ENCODE assay signal across 7 mouse cellular contexts in genomic region chr19:43655735-43656492, GRCm38 (mm10). TPM values are rescaled to one million over a fixed set of nuclear protein-coding genes. Genes with fewer than 3 reads are reported as not detected.
DNase-seq lines count a peak whose midpoint lies in the region; ATAC-seq lines count a peak whose summit lies in the region.

No protein-coding gene starts in this region.

- H3K36me3 ChIP-seq in neural tube, embryonic 15.5 days, result no peaks in the 10 kb centered on the region
- H3K36me3 ChIP-seq in hindbrain, embryonic 16.5 days (ENCODE audit: control insufficient read depth, insufficient read depth, low read length), result no peaks in the 10 kb centered on the region

- H3K4me1 ChIP-seq in neural tube, embryonic 15.5 days, result no peaks in the 10 kb centered on the region
- no peaks in the 10 kb centered on the region for H3K4me1 ChIP-seq in hindbrain, embryonic 16.5 days (ENCODE audit: control insufficient read depth, insufficient read depth, low read depth, low read length)

- no peaks in the 10 kb centered on the region; the same call in 1 of the 2 replicates for H3K27me3 ChIP-seq in neural tube, embryonic 15.5 days (replicated peaks)
- no peaks in the 10 kb centered on the region for H3K27me3 ChIP-seq in hindbrain, embryonic 16.5 days (replicated peaks; ENCODE audit: control insufficient read depth, insufficient read depth, low read length)

- WGBS in neural tube, embryonic 15.5 days, result 40% methylated on average over 11 of the region's 11 CpGs
- 39% methylated on average over 11 of the region's 11 CpGs for WGBS in hindbrain, embryonic 16.5 days

- H3K27ac ChIP-seq in neural tube, embryonic 15.5 days (replicated peaks), result no peak overlapping the region
- H3K27ac ChIP-seq in hindbrain, embryonic 16.5 days (ENCODE audit: low read depth, low read length), result no peak overlapping the region

- no peak overlapping the region for H3K9ac ChIP-seq in neural tube, embryonic 15.5 days (replicated peaks)
- H3K9ac ChIP-seq in hindbrain, embryonic 16.5 days (ENCODE audit: low read depth, low read length), result no peak overlapping the region

- DNase-seq in neural tube, embryonic 10.5 days (ENCODE audit: extremely low spot score, low spot score), result peak; percentile 61
- DNase-seq in adipocyte (ENCODE audit: low spot score), result peak; percentile 92
- DNase-seq in embryo, embryonic 10.5 days (ENCODE audit: low spot score), result peak; percentile 84
- DNase-seq in lung, postnatal 10 days, result peak; percentile 77
- peak; percentile 68 for DNase-seq in skeletal muscle tissue, adult 2 months (ENCODE audit: low read depth, low spot score)

- H3K4me2 ChIP-seq in neural tube, embryonic 15.5 days, result no peak overlapping the region
- no peak overlapping the region for H3K4me2 ChIP-seq in hindbrain, embryonic 16.5 days (ENCODE audit: low read length)

- no peak overlapping the region for H3K4me3 ChIP-seq in neural tube, embryonic 15.5 days (replicated peaks)
- H3K4me3 ChIP-seq in hindbrain, embryonic 16.5 days (ENCODE audit: low read length), result no peak overlapping the region

- no peaks in the 10 kb centered on the region for H3K9me3 ChIP-seq in neural tube, embryonic 15.5 days (replicated peaks)
- H3K9me3 ChIP-seq in hindbrain, embryonic 16.5 days (ENCODE audit: control insufficient read depth, low read length), result no peaks in the 10 kb centered on the region

- no peak; the same call in 1 of the 2 replicates for ATAC-seq in neural tube, embryonic 15.5 days (ENCODE audit: low FRiP score)
- ATAC-seq in hindbrain, embryonic 16.5 days, result 0 out of 2 replicates have a peak, but pooled peaks have one; percentile 34

RNA-seq across cellular contexts. Expression of gene Slc25a28, which starts 18.8 kb away (rescaled TPM):
- polyA plus RNA-seq in neural tube, embryonic 15.5 days (2015; fragmentation: Nextera tagmentation; extraction: Ambion mirVana), result 16.2 and 16.5 TPM in 2 replicates
- polyA plus RNA-seq in hindbrain, embryonic 16.5 days (2015; fragmentation: Nextera tagmentation; extraction: Ambion mirVana), result 14.6 and 15.2 TPM in 2 replicates

RNA-seq across cellular contexts. Expression of gene Entpd7, which starts 33.6 kb away (rescaled TPM):
- 8.9 and 9.5 TPM in 2 replicates for polyA plus RNA-seq in neural tube, embryonic 15.5 days (2015; fragmentation: Nextera tagmentation; extraction: Ambion mirVana)
- 8.1 and 8.3 TPM in 2 replicates for polyA plus RNA-seq in hindbrain, embryonic 16.5 days (2015; fragmentation: Nextera tagmentation; extraction: Ambion mirVana)

RNA-seq across cellular contexts. Expression of gene Nkx2-3, which starts 43.8 kb away (rescaled TPM):
- polyA plus RNA-seq in neural tube, embryonic 15.5 days (2015; fragmentation: Nextera tagmentation; extraction: Ambion mirVana), result 5.5 TPM in 1 of 2 replicates, not detected in the other
- polyA plus RNA-seq in hindbrain, embryonic 16.5 days (2015; fragmentation: Nextera tagmentation; extraction: Ambion mirVana), result 0.19 TPM in 1 of 2 replicates, not detected in the other
